Mouse (Mus musculus) forebrain, embryonic 11.5 days (tissue): ENCODE data around the gene Tnnt3. TPM values are rescaled to one million over a fixed set of nuclear protein-coding genes. Genes with fewer than 3 reads are reported as not detected.

Experiments
- ATAC-seq: fragments of 200-750 bp; cut with Nextera tagmentation; replicated peaks from 2 replicates; pipeline ENCODE4 v1.8.0; 2017; ENCODE audit warnings: moderate TSS enrichment; ENCODE audit not compliant: low FRiP score
- DNase-seq: peaks from one replicate; pipeline ENCODE4 v3.0.0-alpha.2; 2017; ENCODE audit warnings: low spot score
- H3K27ac ChIP-seq: fragments of 300-500 bp; sonication (generic); 2 replicates; pipeline ENCODE4 v1.5.1; 2014; ENCODE audit warnings: low read depth, low read length
- H3K27me3 ChIP-seq: fragments of 300-500 bp; sonication (generic); 2 replicates; pipeline ENCODE4 v1.6.1; 2014; ENCODE audit warnings: mild to moderate bottlenecking, low read length, mixed read lengths; ENCODE audit not compliant: control insufficient read depth, insufficient read depth
- H3K36me3 ChIP-seq: fragments of 300-500 bp; sonication (generic); 2 replicates; pipeline ENCODE4 v1.6.1; 2014; ENCODE audit warnings: mild to moderate bottlenecking, low read length, moderate library complexity, mixed read lengths; ENCODE audit not compliant: control insufficient read depth, insufficient read depth
- H3K4me1 ChIP-seq: fragments of 300-500 bp; sonication (generic); replicated peaks from 2 replicates; pipeline ENCODE4 v1.6.1; 2014; ENCODE audit warnings: low read length, mixed read lengths; ENCODE audit not compliant: control insufficient read depth, insufficient read depth
- H3K4me2 ChIP-seq: fragments of 300-500 bp; sonication (generic); 2 replicates; pipeline ENCODE4 v1.6.1; 2014; ENCODE audit warnings: low read depth, mild to moderate bottlenecking, low read length, moderate library complexity, mixed read lengths; ENCODE audit not compliant: severe bottlenecking
- H3K4me3 ChIP-seq: fragments of 300-500 bp; sonication (generic); 2 replicates; pipeline ENCODE4 v1.5.1; 2014; ENCODE audit warnings: low read depth, low read length
- H3K9ac ChIP-seq: fragments of 300-500 bp; sonication (generic); 2 replicates; pipeline ENCODE4 v1.6.1; 2014; ENCODE audit warnings: low read length
- H3K9me3 ChIP-seq: fragments of 300-500 bp; sonication (generic); 2 replicates; pipeline ENCODE4 v1.6.1; 2016; ENCODE audit warnings: low read length, mixed read lengths; ENCODE audit not compliant: control insufficient read depth
- WGBS: fragments of 180-500 bp; shearing (Covaris S2); extraction: QIAGEN DNeasy Blood & Tissue Kit; methylation state at CpG from one replicate; pipeline ENCODE4 v1.1.7; 2014; 5-methylcytosine and 5-hydroxymethylcytosine counted together
- polyA plus RNA-seq: library from polyadenylated mRNA; unstranded; fragments of >200 nt; fragmentation: Nextera tagmentation; extraction: Ambion mirVana; gene quantifications from 2 replicates; pipeline ENCODE4 v1.2.1, GENCODE M21; 2014

The Tnnt3 gene
- polyA plus RNA-seq, 1 experiment from 2014 or later: 1.0 TPM

DNA sequence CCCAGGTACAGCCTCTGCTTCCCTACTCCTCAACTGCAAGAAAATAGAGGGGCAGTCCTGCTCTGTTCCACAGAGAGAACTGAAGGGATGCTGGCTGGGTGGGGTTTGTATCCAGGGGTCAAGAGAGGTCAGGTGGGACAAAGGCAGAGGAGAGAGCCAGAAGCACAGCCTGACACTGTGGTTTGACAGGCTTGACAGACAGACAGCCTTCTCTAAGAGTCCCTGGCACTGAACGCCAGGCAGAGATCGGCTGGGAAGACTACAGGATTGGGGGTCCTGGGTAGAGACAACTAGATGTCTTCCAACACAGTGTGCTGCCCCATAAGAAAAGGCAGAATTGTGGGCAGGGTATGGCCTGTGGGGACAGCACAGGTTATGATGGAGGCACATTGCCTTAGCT is 20.1 kb upstream of the Tnnt3 start:
- no peak overlapping the region for H3K27ac ChIP-seq
- DNase-seq: no peak

GRCm38 (mm10) chr7:142479307-142479706 is 19.3 kb upstream of the Tnnt3 start:
- no peak for DNase-seq
- Histone ChIP-seq H3K27me3 (no peaks in the 10 kb centered on the region), H3K4me3 (no peak overlapping the region), H3K27ac (no peak overlapping the region), H3K36me3 (no peaks in the 10 kb centered on the region), H3K9me3 (no peaks in the 10 kb centered on the region), H3K4me1 (peaks cover 18% of the 10 kb centered on the region), H3K9ac (no peak overlapping the region), H3K4me2 (no peak overlapping the region)
- ATAC-seq: no peak

More for the DNA sequence above, 20.1 kb upstream of the Tnnt3 start:
- Histone ChIP-seq H3K4me3 (no peak overlapping the region), H3K4me2 (no peak overlapping the region), H3K27me3 (no peaks in the 10 kb centered on the region), H3K9me3 (no peaks in the 10 kb centered on the region), H3K4me1 (peaks cover 18% of the 10 kb centered on the region), H3K9ac (no peak overlapping the region), H3K36me3 (no peaks in the 10 kb centered on the region)
- 48% methylated on average over 2 of the region's 2 CpGs for WGBS
- no peak for ATAC-seq

GRCm38 (mm10) chr7:142479886-142480285 is 18.8 kb upstream of the Tnnt3 start:
- H3K4me1 ChIP-seq: peaks cover 16% of the 10 kb centered on the region
- ATAC-seq (no peak), DNase-seq (no peak)
- no peaks in the 10 kb centered on the region for H3K27me3 ChIP-seq
- WGBS: 81% methylated on average over 3 of the region's 3 CpGs
- H3K4me2 ChIP-seq: no peak overlapping the region
- no peak overlapping the region for H3K27ac ChIP-seq
- no peaks in the 10 kb centered on the region for H3K36me3 ChIP-seq
- no peaks in the 10 kb centered on the region for H3K9me3 ChIP-seq
- no peak overlapping the region for H3K4me3 ChIP-seq
- no peak overlapping the region for H3K9ac ChIP-seq

GRCm38 (mm10) chr7:142480661-142481060 is 18.0 kb upstream of the Tnnt3 start:
- H3K9ac ChIP-seq: no peak overlapping the region

GRCm38 (mm10) chr7:142481186-142481567 is 17.5 kb upstream of the Tnnt3 start:
- no peaks in the 10 kb centered on the region for H3K27me3 ChIP-seq
- 4% methylated on average over 5 of the region's 5 CpGs for WGBS
- H3K9me3 ChIP-seq: no peaks in the 10 kb centered on the region
- ATAC-seq: peak; percentile 29; the same call in 1 of the 2 replicates
- H3K36me3 ChIP-seq: no peaks in the 10 kb centered on the region
- peak overlapping the region; percentile 58 for H3K4me2 ChIP-seq
- H3K4me1 ChIP-seq: peaks cover 16% of the 10 kb centered on the region
- peak overlapping the region; percentile 63 for H3K9ac ChIP-seq
- DNase-seq: peak; percentile 84
- peak overlapping the region; percentile 23; the same call in 1 of the 2 replicates for H3K4me3 ChIP-seq
- H3K27ac ChIP-seq: peak overlapping the region; percentile 57

More at GRCm38 (mm10) chr7:142480661-142481060, 18.0 kb upstream of the Tnnt3 start:
- Histone ChIP-seq H3K27me3 (no peaks in the 10 kb centered on the region), H3K4me1 (peaks cover 16% of the 10 kb centered on the region), H3K4me3 (no peak overlapping the region), H3K36me3 (no peaks in the 10 kb centered on the region), H3K27ac (no peak overlapping the region), H3K9me3 (no peaks in the 10 kb centered on the region), H3K4me2 (no peak overlapping the region)
- ATAC-seq (0 out of 2 replicates have a peak, but pooled peaks have one; percentile 7), DNase-seq (no peak)
- WGBS: 98% methylated on average over 3 of the region's 3 CpGs

- WGBS: 1% methylated on average over 21 of the region's 22 CpGs
- Histone ChIP-seq H3K9ac (peak overlapping the region; percentile 63), H3K27me3 (no peaks in the 10 kb centered on the region), H3K4me3 (peak overlapping the region; percentile 23), H3K36me3 (no peaks in the 10 kb centered on the region), H3K4me2 (peak overlapping the region; percentile 58), H3K4me1 (peaks cover 17% of the 10 kb centered on the region), H3K9me3 (no peaks in the 10 kb centered on the region), H3K27ac (peak overlapping the region; percentile 57)
- DNase-seq (peak; percentile 75), ATAC-seq (peak; percentile 71)
These were observed 16.9 kb upstream of the Tnnt3 start for GRCm38 (mm10) chr7:142481568-142482255.

DNA sequence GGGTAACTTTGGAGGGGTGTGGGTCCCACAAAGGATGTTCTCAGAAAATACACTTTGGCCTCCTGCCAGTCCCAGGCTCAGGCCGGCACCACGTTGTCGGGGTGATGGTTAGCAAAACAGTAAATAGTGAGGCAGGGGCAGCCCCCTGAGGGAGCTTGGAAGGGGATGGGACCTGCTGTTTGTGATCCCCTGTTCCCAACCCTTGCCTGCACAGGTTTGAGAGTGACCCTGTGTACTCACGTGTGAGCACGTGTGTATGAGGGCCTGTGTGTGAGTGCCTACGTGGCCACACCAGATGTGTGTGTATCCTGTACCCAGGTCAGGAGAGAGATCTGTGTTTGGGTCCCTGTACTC is 16.4 kb upstream of the Tnnt3 start:
- WGBS: 19% methylated on average over 6 of the region's 6 CpGs
- H3K4me1 ChIP-seq: peaks cover 21% of the 10 kb centered on the region
- H3K9ac ChIP-seq: peak overlapping the region; percentile 63
- no peaks in the 10 kb centered on the region for H3K9me3 ChIP-seq
- ATAC-seq: peak; percentile 24
- H3K27me3 ChIP-seq: no peaks in the 10 kb centered on the region
- H3K4me3 ChIP-seq: no peak overlapping the region
- H3K4me2 ChIP-seq: peak overlapping the region; percentile 58; the same call in 1 of the 2 replicates
- no peaks in the 10 kb centered on the region for H3K36me3 ChIP-seq
- peak overlapping the region; percentile 18 for H3K27ac ChIP-seq
- DNase-seq: peak; percentile 63

- ATAC-seq: no peak
- no peak overlapping the region for H3K4me3 ChIP-seq
- no peaks in the 10 kb centered on the region for H3K27me3 ChIP-seq
- 63% methylated on average over 11 of the region's 11 CpGs for WGBS
- no peak overlapping the region for H3K9ac ChIP-seq
- H3K4me2 ChIP-seq: no peak overlapping the region
- peaks cover 25% of the 10 kb centered on the region for H3K4me1 ChIP-seq
- 0 out of 2 replicates have a peak overlapping the region, but pooled peaks have one; percentile 18 for H3K27ac ChIP-seq
- H3K36me3 ChIP-seq: no peaks in the 10 kb centered on the region
- no peak for DNase-seq
- H3K9me3 ChIP-seq: no peaks in the 10 kb centered on the region
These were observed 15.5 kb upstream of the Tnnt3 start for GRCm38 (mm10) chr7:142483136-142483535.

DNA sequence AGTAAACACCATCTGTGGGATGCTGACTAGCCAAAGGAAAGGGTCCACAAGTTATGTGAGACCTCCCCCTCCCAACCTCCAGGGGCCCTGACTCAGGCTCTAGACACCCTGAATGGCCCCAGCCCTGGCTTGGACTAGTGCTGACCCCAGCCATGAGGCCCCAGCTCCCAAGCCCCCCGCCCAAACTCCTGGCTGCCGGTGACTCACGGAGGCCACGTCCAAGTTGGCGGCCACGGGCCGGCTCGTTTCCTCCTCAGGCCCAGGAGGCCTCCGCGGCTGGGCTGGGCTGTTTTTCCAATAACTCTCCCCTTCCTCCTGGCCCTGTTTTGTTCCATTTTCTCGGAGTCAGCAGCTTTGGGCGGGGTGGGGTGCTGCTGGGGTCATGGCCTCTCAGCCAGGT is 13.9 kb upstream of the Tnnt3 start:
- Histone ChIP-seq H3K4me2 (no peak overlapping the region), H3K9me3 (no peaks in the 10 kb centered on the region), H3K36me3 (no peaks in the 10 kb centered on the region), H3K4me3 (no peak overlapping the region), H3K27me3 (no peaks in the 10 kb centered on the region), H3K4me1 (peaks cover 25% of the 10 kb centered on the region), H3K27ac (no peak overlapping the region), H3K9ac (no peak overlapping the region)
- 88% methylated on average over 12 of the region's 12 CpGs for WGBS
- ATAC-seq (no peak), DNase-seq (no peak)
